Mouse (Mus musculus) ES-CJ7 (cell line): ENCODE measurements at regions not wholly inside any gene's neighbourhood (a gene's known extent, or its start where the extent isn't known, plus 50 kb on each side); places are given as distances from the start of the nearest gene placed in this dataset.

Experiments
- DNase-seq: peaks from one replicate; pipeline ENCODE4 v3.0.0; 2011; ENCODE audit warnings: low read depth, low spot score

DNA sequence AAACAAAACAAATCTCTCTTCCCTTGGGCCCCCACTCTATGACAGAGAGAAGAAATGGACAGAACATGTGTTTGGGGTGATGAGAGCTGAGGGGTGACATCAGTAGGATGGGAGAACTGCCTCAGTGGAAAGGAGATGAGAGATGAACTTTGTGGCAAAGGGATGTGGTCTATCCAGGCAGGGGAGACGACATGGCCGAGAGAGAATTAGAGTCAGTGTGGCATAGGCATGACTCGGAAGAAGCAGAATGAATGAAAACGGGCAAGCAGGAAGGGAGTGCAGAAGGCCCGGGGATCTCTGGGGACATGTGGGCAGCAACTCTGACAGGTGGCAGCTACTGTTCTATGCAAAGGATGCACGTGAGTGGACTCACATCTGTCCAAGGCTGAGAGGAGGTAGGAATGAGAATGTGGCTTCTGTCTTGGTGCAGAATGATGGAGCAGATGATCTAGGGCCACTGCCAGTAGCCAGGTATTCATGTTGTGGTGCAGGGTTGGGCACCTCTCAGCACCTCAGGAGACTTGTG, 113.4 kb downstream of the Ets2 start:
- no peak for DNase-seq

DNA sequence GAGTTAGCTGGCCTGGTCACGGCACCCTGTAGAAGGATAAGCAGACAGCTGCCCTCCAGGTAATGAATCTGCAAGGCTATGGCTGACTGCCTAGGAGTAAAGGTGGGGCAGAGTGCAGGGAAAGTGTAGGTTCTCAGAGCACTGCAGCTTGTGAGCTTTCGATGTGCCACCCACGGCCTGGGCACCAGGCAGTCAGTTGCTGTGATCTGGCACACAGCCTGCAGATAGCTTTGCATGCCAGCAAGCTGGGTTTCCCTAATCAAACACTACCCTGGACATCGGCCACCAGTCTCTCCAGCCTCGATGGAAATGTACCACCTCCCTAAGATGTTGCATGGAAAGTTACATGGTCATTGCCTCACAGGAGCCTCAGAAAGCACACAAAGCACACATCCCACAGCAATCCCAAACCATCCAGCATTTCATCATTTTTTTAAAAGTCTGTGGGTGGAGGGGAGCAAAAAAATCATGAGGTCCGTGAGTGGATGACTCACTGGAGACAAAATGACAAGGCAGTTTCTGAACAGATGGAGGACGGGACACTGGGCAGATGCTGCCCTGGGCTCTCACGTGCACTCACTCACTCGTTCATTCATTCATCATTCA, 112.7 kb downstream of the Ets2 start:
- DNase-seq = no peak

DNA sequence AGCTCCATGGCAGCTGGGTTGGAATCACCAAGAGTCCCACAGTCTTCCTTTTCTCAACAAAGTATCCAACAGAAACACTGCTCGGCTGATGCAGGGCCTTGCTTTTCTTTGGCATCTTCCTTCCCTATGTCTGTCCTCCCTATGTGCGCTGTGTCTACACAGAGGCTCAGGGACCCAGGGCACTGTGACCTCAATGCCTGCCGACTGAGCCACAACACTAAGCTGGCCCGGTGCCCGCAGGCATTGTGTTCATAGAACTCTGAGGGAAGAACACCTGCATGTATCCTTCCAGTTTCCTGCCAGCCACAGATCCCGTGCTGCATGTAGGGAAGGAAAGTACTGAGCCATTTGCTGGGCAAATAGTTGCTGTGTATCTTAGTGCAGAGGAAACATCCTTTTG, 109.2 kb downstream of the Ets2 start:
- no peak for DNase-seq

DNA sequence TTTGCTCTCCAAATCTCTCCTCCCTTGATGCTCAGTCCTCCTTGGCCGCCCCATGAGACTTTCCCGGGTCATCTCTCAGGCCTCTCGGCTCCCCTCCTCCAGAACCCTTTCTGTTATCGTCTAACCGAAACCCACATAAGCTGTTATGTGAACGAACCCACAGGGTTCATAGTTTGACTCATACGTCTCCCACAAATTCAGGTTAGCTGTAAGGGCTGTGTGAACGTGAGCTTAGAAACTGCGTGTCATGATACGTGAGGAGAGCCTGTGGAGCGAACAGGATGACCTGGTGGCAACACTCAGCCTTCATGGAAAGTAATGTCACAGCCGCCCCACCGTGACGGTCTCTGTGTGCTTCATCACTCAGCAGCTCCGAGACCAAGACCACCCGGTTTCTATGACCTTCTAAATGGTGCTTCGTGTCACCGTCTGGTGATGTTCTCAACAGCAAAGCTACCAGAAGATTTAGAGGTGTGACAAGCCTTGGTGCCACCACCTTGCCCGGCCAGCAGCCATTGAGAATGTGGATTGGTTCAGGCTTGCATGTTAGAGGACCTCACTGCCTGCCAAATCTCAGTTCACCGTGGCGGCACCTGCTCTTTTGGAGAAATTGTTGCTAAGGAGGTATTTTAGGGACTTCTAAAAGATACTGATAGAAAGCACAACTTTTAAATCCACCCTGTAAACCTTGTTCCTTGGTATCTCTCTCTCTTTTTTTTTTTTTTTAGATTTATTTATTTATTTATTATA, 107.4 kb downstream of the Ets2 start:
- DNase-seq = no peak

DNA sequence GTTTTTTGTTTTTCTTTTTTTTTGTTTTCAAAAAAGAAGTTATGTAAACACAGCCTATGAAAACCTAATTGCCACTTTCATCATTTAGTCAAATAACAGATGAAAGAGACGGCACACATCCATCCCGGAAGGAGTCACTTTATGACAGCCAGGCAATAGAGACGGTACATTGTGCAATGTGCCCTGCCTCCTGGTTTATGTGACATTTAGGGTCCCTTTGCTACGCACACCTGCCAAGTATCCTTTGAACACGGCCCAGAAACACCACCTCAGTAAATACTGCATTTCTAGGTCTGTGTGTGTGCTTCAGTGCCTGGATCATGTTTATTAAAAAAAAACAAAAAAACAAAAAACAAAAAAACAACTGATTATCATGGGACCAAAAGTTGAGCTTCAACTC, 104.6 kb downstream of the Ets2 start:
- no peak for DNase-seq

DNA sequence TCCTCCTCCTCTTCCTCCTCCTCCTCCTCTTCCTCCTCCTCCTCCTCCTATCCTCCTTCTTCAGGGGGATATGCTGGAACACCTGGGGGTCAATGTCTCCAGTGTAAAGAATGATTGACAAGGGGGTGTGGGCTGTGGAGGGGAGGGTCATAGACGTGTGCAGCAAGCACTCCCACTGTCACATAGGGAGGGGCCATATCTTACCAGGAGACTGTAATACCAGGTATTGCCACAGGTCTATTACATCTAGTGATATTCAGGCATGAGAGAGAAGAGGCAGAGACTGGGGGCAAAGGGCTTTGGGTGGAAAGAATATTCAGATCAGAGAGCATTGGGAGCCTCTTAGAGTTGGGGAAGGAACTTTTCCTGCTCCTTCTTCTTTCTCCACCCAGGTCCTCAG, 102.3 kb downstream of the Ets2 start:
- no peak for DNase-seq

DNA sequence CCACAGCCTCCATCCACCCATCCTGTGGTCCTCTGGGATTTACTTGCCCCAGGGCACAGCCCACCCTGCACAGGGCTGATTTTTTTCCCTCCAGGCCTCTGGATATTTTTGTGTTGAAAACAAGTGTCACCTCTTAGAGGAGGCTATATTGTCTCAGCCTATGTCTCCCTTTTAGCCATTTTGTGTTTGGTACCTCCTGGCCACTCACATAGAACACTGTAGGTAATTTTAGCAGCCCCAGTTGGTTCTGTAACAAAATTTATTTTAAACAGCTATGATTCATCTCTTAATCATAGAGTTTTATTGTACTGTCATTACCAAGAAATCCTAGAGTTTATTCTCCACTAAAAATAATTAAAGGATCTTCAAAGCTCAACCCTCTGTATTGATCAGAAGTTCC, 100.8 kb downstream of the Ets2 start:
- no peak for DNase-seq

DNA sequence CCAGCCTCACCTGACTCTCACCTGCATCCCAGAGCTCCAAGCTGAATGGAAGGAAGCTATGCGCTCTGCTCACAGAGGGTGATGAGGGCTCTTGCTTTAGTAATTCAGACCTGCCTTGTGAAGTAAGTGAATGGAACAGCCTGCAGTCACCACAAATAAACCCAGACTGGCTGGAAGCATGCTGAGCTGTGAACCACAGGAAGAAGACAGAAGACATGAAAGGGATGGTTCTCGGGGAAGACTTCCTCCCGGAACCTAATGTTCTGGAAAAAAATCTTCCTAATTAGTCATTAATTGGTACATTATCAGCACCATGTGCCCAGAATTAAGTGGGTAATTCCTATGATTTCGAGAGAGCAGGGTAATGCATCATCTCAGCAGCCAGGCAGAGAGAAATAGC, 100.3 kb downstream of the Ets2 start:
- DNase-seq = no peak

DNA sequence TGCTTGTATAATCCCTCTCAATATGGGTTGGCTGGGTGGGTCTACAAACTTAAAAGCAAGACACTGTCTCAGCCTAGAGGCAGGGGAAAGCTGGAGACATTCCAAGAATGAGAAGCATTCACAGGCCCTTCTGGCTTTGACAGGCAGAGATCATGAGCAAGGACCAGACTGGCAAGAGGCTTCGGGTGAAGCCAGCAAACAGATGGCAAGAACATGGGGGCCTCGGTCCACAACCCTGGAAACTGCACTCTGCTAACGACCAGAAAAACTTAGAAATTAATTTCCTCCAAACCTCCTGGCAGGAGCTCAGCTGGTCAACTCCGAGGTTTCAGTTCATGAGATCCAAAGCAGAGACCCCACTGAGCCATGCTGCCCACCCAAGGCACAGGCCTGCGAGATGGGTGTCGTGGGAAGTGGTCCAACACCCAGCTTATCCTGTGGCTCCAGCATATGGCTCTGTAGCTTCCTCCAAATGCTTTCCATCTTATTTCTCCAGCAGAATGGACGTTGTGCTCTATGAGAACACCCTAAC, 99.1 kb downstream of the Ets2 start:
- DNase-seq = no peak

DNA sequence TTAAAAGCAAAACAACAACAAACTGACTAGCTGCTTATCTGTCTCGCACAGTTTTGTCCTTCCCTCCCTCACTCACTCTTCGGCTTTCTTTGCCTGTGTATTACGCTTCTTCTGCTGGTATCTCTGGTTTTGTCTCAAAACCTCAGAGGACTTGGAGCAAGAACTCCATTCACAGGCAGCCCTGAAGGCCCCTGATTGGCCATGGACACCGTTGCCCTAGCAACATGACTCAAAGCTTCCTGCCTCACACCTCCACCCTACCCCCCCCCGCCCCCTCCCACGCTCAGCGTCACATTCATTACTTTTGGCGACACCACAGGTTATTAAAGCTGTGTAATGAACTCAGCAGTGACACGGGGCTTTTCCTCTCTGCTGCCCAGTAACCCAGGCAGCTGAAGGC, 96.7 kb downstream of the Ets2 start:
- no peak for DNase-seq

DNA sequence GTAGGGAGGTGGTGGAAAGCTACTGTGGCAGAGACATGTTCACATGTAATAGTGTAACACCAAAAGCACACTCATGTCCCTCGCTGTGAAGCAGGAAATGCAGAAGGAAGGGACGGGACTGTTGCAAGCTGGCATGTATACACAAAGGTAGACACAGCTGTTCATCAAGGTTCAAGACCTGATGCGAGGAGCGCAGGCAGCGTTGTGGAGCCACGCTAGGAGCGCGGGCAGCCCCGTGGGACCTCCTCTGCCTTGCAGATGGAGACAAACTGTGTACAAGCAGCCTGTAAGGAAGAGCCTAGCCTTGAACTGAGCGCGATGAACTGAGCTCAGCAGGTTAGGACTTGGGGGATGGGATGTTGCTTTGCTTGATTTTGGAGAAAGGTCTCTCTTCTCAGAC, 96.2 kb downstream of the Ets2 start:
- DNase-seq = no peak

DNA sequence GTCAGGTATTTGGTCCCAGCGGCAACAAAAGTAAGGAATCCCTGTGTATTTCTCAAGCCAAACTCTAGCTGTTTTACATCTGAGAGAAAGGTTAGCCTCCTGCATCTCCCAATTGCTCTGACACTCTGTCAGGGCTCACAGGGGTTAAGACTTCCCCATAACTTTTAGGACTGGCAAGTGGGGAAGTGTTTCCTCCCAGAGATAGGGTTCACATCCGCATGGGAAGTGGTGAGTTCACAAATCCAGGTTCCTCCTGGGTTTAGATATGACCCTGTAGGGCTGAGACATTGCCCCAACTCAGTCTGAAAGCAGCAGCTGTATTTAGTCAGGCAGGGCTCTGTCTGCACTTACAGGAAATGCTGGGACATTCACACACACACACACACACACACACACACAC, 95.3 kb downstream of the Ets2 start:
- no peak for DNase-seq

DNA sequence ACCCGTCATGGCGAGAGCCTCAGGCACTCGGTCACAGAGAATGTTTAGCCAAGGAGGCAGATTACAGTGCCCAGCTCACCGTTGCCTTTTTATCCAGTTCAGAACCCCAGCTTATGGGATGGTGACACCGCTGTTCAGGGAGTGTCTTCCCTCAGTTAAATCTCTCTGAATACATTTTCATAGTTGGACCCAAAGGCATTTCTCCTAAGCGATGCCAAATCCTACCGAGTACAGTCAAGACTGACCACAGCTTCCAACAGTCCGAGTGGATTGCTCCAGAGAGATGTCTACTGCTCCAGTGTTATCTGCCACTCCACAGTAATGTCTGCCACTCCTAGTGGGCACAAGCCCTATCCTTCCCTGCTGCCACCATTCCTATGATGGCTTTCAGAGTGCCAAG, 93.0 kb downstream of the Ets2 start:
- DNase-seq = no peak

DNA sequence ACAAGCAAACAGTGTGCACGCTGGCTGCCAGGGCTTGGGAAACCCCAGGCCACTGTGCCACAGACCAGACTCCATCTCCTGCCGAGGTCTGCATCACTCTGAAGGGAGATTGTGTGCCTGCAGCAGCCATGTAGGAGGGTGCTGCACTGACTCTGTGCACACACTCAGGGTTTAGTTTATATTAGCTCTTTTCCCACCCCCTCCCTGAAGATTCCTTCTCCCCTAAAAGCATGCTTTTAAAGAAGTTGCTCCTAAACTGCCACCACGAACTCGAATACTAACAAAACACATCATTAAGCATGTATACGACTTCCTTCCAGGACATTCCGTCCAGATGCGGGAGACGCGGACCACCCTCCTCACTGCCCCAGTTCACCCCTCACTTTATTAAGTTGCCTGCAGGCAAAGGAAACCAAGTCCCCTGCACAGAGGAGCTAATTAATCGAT, 92.4 kb downstream of the Ets2 start:
- no peak for DNase-seq

DNA sequence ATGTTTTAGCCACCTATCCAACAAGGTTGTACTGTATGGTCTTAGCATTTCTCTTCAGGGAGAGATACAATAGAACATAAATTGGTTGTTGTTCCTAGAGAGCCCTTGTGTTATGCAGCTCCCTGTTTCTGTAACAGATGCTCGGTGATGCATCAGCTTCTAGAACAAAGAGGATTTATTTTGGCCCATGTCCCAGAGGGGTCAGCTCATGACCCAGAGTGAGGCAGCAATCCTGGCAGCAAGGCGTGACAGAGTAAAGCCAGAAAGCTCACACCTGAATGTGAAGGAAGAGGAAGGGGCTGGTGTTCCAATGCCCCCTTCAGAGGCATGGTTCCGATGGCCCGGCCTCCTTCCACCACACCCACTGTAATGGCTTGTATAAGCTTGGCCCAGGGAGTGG, 88.8 kb downstream of the Ets2 start:
- no peak for DNase-seq

DNA sequence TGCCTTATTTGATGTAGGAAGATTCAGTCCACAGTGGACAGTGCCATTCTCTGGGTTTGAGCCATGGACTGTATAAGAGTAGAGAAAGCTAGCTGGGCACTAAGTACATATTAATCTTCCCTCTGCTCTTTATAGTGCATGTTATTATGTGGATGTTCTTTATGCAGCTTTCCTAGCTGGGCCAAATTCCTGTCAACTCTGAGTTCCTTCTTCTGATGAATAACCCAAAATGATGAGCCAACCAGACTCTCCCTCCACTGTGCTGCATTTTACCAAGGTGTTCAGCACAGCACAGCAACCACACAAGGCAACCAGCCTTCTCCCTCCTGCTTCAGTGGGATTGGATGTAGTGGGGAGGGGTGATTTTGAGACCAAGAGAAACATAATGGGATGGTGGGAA, 87.7 kb downstream of the Ets2 start:
- DNase-seq = no peak

DNA sequence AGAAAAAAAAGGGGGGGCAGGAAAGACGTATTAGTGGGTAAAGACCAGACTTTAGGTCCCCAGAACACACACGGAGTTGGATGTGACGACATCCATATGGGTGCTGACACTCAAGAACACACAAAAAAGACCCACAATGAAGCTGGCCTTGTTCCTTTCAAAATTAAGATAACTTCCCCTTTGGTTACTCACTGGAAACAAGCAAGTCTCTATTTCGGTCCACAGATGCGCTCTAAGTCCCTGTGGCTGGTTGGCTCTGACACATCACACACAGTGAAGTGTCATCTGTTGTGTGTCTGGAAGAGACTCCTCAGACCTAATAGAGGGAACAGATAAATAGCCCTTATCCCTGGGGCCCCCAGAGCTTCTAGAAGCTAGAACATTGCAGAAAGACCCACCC, 79.8 kb downstream of the Ets2 start:
- no peak for DNase-seq

DNA sequence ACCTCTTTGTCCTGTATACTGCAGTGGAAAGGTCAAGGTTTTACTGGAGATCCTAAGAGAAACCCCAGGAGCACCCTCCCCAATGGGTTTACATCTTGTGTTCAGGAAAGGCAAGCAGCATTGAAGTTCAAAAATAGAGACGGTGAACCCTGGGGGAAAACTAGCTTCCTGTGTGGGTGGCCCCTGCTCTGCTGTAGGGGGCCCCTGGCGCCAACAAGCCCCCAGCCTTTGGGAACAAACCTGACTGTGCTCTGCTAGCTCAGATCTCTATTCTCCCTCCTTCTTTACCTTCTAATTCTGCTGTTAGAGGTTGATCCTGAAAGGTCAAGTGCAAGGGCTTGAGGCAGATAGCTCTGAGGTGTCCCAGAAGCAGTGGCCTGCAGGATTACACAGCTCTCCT, 78.6 kb downstream of the Ets2 start:
- no peak for DNase-seq

DNA sequence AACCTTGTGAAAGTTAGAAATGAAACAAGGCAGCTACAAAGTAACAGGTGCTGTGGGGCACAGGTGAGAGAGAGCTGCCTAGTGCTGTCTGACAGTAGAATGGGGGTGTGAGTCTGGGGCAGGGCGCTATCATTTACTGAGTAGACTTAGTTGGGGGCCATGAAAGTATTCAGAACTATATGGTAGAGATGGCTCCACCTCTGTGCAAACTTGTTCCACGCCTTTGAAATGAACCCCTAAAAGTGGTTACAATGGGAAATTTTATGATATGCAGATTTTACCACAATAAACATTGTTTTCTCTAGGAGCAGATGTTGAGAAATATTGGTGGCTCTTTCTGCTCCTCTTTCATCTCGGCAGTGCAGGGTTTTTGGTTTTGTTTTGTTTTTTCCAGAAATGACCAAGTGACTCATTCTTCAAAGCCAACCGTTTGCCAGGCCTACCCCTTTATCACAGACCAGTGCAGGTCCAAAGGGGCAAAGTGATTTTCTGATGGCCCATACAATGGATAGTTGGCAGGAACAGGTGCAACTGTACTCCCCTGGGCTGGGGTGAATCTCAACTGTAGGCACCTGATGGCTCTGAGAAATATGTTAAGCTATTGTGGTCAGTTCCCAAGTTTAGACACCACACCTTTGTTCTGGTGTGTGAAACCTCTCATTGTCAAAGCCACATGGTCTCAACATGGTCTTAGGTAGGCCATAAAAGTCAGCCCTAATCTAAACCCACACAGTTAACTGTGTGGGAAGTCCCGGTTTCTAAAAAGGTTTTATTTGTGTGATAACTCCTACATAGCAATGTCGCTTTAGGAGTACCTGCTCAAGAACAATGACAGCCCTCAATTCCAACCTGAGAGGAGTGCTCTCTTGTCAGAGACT, 77.2 kb downstream of the Ets2 start:
- no peak for DNase-seq

DNA sequence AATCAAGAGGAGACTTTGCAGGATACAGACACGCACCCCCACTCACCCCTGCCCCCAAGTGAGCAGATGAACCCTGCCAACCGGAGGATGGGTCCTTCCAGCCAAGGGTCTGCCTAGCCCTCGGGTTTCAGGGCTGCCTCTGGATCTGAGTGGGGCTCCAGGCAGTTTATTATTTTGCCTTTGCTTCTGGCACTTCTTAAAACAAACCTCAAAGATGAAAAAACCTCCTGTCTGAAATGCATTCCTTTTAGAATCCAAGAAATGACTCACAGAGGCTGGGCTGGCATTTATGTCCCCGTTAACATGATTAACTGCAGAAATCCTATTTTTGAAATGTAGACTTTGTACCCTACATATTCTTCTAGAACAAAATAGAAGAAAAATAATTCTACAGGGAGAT, 76.3 kb downstream of the Ets2 start:
- no peak for DNase-seq

DNA sequence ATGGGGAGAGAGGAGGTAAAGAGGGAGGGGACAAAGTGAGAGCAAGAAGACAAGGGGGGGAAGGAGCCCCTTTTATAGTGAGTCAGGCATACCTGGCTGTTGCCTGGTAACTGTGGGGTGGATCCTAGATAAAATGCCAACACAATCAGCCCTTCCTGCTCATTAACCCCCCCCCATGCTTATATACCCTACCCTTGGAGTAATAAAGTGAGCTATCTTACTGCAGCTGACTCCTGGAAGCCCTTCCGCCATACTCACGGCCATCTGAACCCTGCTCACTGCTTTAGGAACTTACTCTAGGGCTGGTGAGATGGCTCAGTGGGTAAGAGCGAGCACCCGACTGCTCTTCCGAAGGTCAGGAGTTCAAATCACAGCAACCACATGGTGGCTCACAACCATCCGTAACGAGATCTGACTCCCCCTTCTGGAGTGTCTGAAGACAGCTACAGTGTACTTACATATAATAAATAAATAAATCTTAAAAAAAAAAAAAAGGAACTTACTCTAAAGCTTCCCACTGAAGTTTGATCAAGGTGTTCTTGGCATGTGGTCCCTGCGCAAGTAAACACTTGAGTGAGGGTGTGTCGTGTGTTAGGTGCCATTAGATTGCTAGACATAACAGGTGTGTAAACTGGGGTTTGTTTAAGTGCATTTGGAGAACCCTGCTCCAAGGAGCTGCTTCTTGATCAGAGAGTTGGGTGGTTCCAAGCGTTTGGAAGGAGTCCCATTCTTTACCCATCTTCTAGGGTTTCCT, 74.9 kb downstream of the Ets2 start:
- no peak for DNase-seq

DNA sequence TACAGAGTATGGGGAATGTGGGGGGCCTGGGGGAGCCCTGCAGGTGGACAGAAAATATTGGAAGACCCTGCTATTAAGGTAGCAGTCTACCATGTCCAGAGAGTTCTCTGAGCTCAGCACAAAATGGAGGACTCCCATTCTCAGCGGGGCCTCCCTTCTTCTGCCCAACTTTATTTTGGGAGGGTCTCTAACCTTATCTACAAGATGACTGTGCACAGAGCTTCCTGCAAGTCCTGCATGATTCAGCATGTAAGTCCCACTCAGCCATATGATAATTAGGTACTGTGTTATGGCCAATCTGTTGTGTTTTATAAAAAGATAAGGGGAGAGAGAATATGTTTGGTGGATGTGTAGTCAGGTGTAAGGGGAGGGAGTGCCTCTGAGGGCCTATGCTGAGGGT, 74.1 kb downstream of the Ets2 start:
- no peak for DNase-seq
